ENCODE assay signal across 19 mouse cellular contexts in the genomic region with DNA sequence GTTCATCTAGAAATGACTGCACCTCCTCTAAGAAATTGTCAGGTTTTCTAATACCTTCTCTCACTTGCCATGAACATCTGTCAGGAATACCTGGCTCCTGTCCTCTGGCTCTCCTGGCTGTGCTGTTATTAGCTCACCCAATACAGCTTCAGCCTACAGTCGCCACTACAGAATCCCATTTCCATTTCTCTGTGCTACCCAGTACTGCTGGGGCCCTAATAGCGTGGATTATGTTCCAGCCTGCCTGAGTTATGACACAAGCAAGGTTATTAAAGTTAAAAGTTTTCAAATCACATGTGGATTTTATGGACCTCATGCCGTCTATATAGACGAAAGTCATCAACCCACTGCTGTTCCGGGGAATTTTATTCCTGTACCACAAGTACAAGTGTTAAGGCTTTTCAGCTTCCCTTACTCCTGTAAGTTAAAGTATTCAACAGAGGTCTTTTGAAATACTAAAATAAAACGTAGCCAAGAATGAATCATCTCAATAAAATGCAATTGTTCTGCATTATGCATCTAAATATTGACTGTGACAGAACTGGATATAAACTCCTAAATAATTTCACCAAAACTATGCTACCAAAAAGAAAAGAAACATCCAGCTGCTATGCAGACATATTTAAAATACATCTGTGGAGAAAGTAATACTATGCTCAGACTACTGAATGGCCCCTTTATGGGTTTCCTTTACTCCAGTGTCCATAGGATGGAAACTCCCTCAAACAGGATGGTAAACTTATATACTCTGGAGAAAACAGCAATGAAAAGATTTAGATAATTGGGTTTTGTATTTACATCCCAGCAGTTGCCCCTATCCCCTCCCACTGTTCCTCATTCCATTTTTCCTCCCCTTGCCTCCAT.
"Had no signal": no experiment of that assay in that cellular context is flagged by ENCODE, and none has a peak within 500 bp of the region (broad histone marks: within the 10 kb centered on the region; RNA-seq: fewer than 3 reads in every experiment).

No protein-coding gene starts in this region.

- H3K27me3 ChIP-seq: liver, embryonic 15.5 days; lung, embryonic 15.5 days; megakaryocyte, embryonic 14.5 days; midbrain, embryonic 12.5 days; neural tube, embryonic 12.5 days; stomach, embryonic 15.5 days had no signal

- H3K4me2 ChIP-seq: liver, embryonic 15.5 days; lung, embryonic 15.5 days; midbrain, embryonic 12.5 days; neural tube, embryonic 12.5 days; stomach, embryonic 15.5 days had no signal

- H3K27ac ChIP-seq: liver, embryonic 15.5 days; lung, embryonic 15.5 days; macrophage; midbrain, embryonic 12.5 days; neural tube, embryonic 12.5 days; stomach, embryonic 15.5 days; stomach, postnatal 0 days had no signal

- DNase-seq: liver, postnatal 0 days; lung, adult 2 months; lung, postnatal 14 days; lung, postnatal 36 days; midbrain, embryonic 14.5 days; right cerebral cortex, postnatal 14 days; thymus, adult 18-20 months; thymus, postnatal 14 days; thymus, postnatal 36 days had no signal

- H3K36me3 ChIP-seq: liver, embryonic 15.5 days; lung, embryonic 15.5 days; midbrain, embryonic 12.5 days; neural tube, embryonic 12.5 days; stomach, embryonic 15.5 days had no signal

- H3K9me3 ChIP-seq: liver, embryonic 15.5 days; lung, embryonic 15.5 days; megakaryocyte, embryonic 14.5 days; midbrain, embryonic 12.5 days; neural tube, embryonic 12.5 days; stomach, embryonic 15.5 days had no signal

- ATAC-seq: liver, postnatal 0 days; lung, postnatal 0 days had no signal

- H3K4me1 ChIP-seq: liver, embryonic 15.5 days; lung, embryonic 15.5 days; megakaryocyte, embryonic 14.5 days; midbrain, embryonic 12.5 days; neural tube, embryonic 12.5 days; stomach, embryonic 15.5 days had no signal

- H3K4me3 ChIP-seq: liver, embryonic 15.5 days; lung, embryonic 15.5 days; megakaryocyte, embryonic 14.5 days; midbrain, embryonic 12.5 days; myocyte; neural tube, embryonic 12.5 days; stomach, embryonic 15.5 days had no signal

- H3K9ac ChIP-seq: liver, embryonic 15.5 days; liver, postnatal 0 days; lung, embryonic 15.5 days; midbrain, embryonic 12.5 days; neural tube, embryonic 12.5 days; stomach, embryonic 15.5 days had no signal
